Mouse (Mus musculus): ENCODE results near the gene Scd3. TPM values are rescaled to one million over a fixed set of nuclear protein-coding genes. Genes with fewer than 3 reads are reported as not detected.

Gene Scd3
- total and polyA plus RNA-seq, 3 experiments, result 0.27 to 3.8 TPM; not detected in 1

- peaks cover 95% of the 10 kb centered on the region for H3K4me1 ChIP-seq (ENCODE audit: insufficient read depth, low read depth, low read length)
- ATAC-seq (ENCODE audit: extremely low read depth, insufficient number of reproducible peaks, low FRiP score, poor library complexity, severe bottlenecking) (no peak), DNase-seq (ENCODE audit: low spot score) (no peak)
- H3K9me3 ChIP-seq (replicated peaks), result no peaks in the 10 kb centered on the region
- no peak overlapping the region for H3K4me3 ChIP-seq (ENCODE audit: low read depth, low read length)
- TF ChIP-seq CTCF (IDR thresholded peaks at IDR 0.05; ENCODE audit: low read depth, low read length), result no peak
- TF ChIP-seq GATA1 (IDR thresholded peaks at IDR 0.05; ENCODE audit: borderline replicate concordance, low read length), result no peak
- no peak for TF ChIP-seq POLR2AphosphoS5 (IDR thresholded peaks at IDR 0.05; ENCODE audit: insufficient replicate concordance, low read depth, low read length)
- no peak for TF ChIP-seq GATA2 (IDR thresholded peaks at IDR 0.05; ENCODE audit: borderline replicate concordance, low read depth, low read length)
- no peak for TF ChIP-seq TAL1 (conservative IDR thresholded peaks at IDR 0.05; ENCODE audit: low read depth, low read length)
- no peaks in the 10 kb centered on the region for H3K27me3 ChIP-seq (ENCODE audit: insufficient read depth, low read length)
- H3K36me3 ChIP-seq (replicated peaks), result no peaks in the 10 kb centered on the region
Measured at GRCm38 (mm10) chr19:44285554-44285953, 82.5 kb downstream of the Scd3 start.

GRCm38 (mm10) chr19:44286109-44286508 lies 83.0 kb downstream of the Scd3 start:
- no peak for ATAC-seq (ENCODE audit: extremely low read depth, insufficient number of reproducible peaks, low FRiP score, poor library complexity, severe bottlenecking)

GRCm38 (mm10) chr19:44287415-44288110 lies 84.5 kb downstream of the Scd3 start:
- Histone ChIP-seq H3K36me3 (replicated peaks) (no peaks in the 10 kb centered on the region), H3K27me3 (ENCODE audit: insufficient read depth, low read length) (no peaks in the 10 kb centered on the region), H3K4me3 (ENCODE audit: low read depth, low read length) (no peak overlapping the region; the same call in 1 of the 2 replicates), H3K4me1 (ENCODE audit: insufficient read depth, low read depth, low read length) (peaks cover 92% of the 10 kb centered on the region), H3K9me3 (replicated peaks) (no peaks in the 10 kb centered on the region)
- DNase-seq (ENCODE audit: low spot score) (no peak), ATAC-seq (ENCODE audit: extremely low read depth, insufficient number of reproducible peaks, low FRiP score, poor library complexity, severe bottlenecking) (no peak)
- TF ChIP-seq GATA1 (IDR thresholded peaks at IDR 0.05; ENCODE audit: borderline replicate concordance, low read length) (no peak), POLR2AphosphoS5 (IDR thresholded peaks at IDR 0.05; ENCODE audit: insufficient replicate concordance, low read depth, low read length) (no peak)

More at GRCm38 (mm10) chr19:44286109-44286508, 83.0 kb downstream of the Scd3 start:
- Histone ChIP-seq H3K9me3 (replicated peaks) (no peaks in the 10 kb centered on the region), H3K36me3 (replicated peaks) (no peaks in the 10 kb centered on the region), H3K4me1 (ENCODE audit: insufficient read depth, low read depth, low read length) (peaks cover 92% of the 10 kb centered on the region), H3K27me3 (ENCODE audit: insufficient read depth, low read length) (no peaks in the 10 kb centered on the region), H3K4me3 (ENCODE audit: low read depth, low read length) (no peak overlapping the region)
- TF ChIP-seq TAL1 (conservative IDR thresholded peaks at IDR 0.05; ENCODE audit: low read depth, low read length) (no peak), GATA2 (IDR thresholded peaks at IDR 0.05; ENCODE audit: borderline replicate concordance, low read depth, low read length) (no peak), CTCF (IDR thresholded peaks at IDR 0.05; ENCODE audit: low read depth, low read length) (no peak), POLR2AphosphoS5 (IDR thresholded peaks at IDR 0.05; ENCODE audit: insufficient replicate concordance, low read depth, low read length) (no peak), GATA1 (IDR thresholded peaks at IDR 0.05; ENCODE audit: borderline replicate concordance, low read length) (no peak)
- DNase-seq (ENCODE audit: low spot score), result no peak

- Histone ChIP-seq H3K4me1 (ENCODE audit: insufficient read depth, low read depth, low read length) (peaks cover 68% of the 10 kb centered on the region), H3K36me3 (replicated peaks) (peaks cover 24% of the 10 kb centered on the region), H3K4me3 (ENCODE audit: low read depth, low read length) (no peak overlapping the region; the same call in 1 of the 2 replicates), H3K9me3 (replicated peaks) (no peaks in the 10 kb centered on the region), H3K27me3 (ENCODE audit: insufficient read depth, low read length) (no peaks in the 10 kb centered on the region)
- TF ChIP-seq GATA1 (IDR thresholded peaks at IDR 0.05; ENCODE audit: borderline replicate concordance, low read length) (no peak), GATA2 (IDR thresholded peaks at IDR 0.05; ENCODE audit: borderline replicate concordance, low read depth, low read length) (no peak), POLR2AphosphoS5 (IDR thresholded peaks at IDR 0.05; ENCODE audit: insufficient replicate concordance, low read depth, low read length) (no peak), CTCF (IDR thresholded peaks at IDR 0.05; ENCODE audit: low read depth, low read length) (no peak), TAL1 (conservative IDR thresholded peaks at IDR 0.05; ENCODE audit: low read depth, low read length) (no peak)
- DNase-seq (ENCODE audit: low spot score), result no peak
- ATAC-seq (ENCODE audit: extremely low read depth, insufficient number of reproducible peaks, low FRiP score, poor library complexity, severe bottlenecking), result no peak
Measured at GRCm38 (mm10) chr19:44292083-44292482, 89.0 kb downstream of the Scd3 start.

- DNase-seq (ENCODE audit: low spot score) (no peak), ATAC-seq (ENCODE audit: extremely low read depth, insufficient number of reproducible peaks, low FRiP score, poor library complexity, severe bottlenecking) (no peak)
- H3K4me3 ChIP-seq (ENCODE audit: low read depth, low read length), result peak overlapping the region; percentile 75; the same call in 1 of the 2 replicates
- H3K9me3 ChIP-seq (replicated peaks), result no peaks in the 10 kb centered on the region
- peaks cover 67% of the 10 kb centered on the region for H3K4me1 ChIP-seq (ENCODE audit: insufficient read depth, low read depth, low read length)
- H3K36me3 ChIP-seq (replicated peaks), result peaks cover 28% of the 10 kb centered on the region
- no peaks in the 10 kb centered on the region for H3K27me3 ChIP-seq (ENCODE audit: insufficient read depth, low read length)
- TF ChIP-seq CTCF (IDR thresholded peaks at IDR 0.05; ENCODE audit: low read depth, low read length) (no peak), GATA2 (IDR thresholded peaks at IDR 0.05; ENCODE audit: borderline replicate concordance, low read depth, low read length) (no peak)
Measured at GRCm38 (mm10) chr19:44292483-44292882, 89.4 kb downstream of the Scd3 start.

- DNase-seq (ENCODE audit: low spot score), result peak; percentile 42
- Histone ChIP-seq H3K36me3 (replicated peaks) (peaks cover 35% of the 10 kb centered on the region), H3K4me1 (ENCODE audit: insufficient read depth, low read depth, low read length) (peaks cover 68% of the 10 kb centered on the region), H3K4me3 (ENCODE audit: low read depth, low read length) (peak within 1 kb of the TSS; percentile 75), H3K27me3 (ENCODE audit: insufficient read depth, low read length) (no peaks in the 10 kb centered on the region), H3K9me3 (replicated peaks) (no peaks in the 10 kb centered on the region)
- no peak for ATAC-seq (ENCODE audit: extremely low read depth, insufficient number of reproducible peaks, low FRiP score, poor library complexity, severe bottlenecking)
- TF ChIP-seq GATA1 (IDR thresholded peaks at IDR 0.05; ENCODE audit: borderline replicate concordance, low read length), result no peak
- no peak for TF ChIP-seq GATA2 (IDR thresholded peaks at IDR 0.05; ENCODE audit: borderline replicate concordance, low read depth, low read length)
Measured at GRCm38 (mm10) chr19:44292941-44293768, 90.1 kb downstream of the Scd3 start, which contains the start of gene Scd2. Scd2 (plus strand) TSS chr19:44293674.

Other genes with a start within 250 kb of the Scd3 start
- not detected in 2 replicates for gene Cpn1, start 216.7 kb upstream of the Scd3 start, total RNA-seq (2014; fragmentation: Nextera tagmentation)
- gene Cpn1, start 216.7 kb upstream of the Scd3 start, total RNA-seq (2017), result not detected in 2 replicates
- gene Cpn1, start 216.7 kb upstream of the Scd3 start, polyA plus RNA-seq (2012), result not detected in 2 replicates
- not detected in 2 replicates for gene Cyp2c23, start 174.1 kb upstream of the Scd3 start, total RNA-seq (2014; fragmentation: Nextera tagmentation)
- gene Cyp2c23, start 174.1 kb upstream of the Scd3 start, total RNA-seq (2017), result 0.11 and 0.12 TPM in 2 replicates
- gene Cyp2c23, start 174.1 kb upstream of the Scd3 start, polyA plus RNA-seq (2012), result not detected in 2 replicates
- gene Erlin1, start 133.5 kb upstream of the Scd3 start, total RNA-seq (2014; fragmentation: Nextera tagmentation), result 21.7 and 24.5 TPM in 2 replicates
- gene Erlin1, start 133.5 kb upstream of the Scd3 start, total RNA-seq (2017), result 11.0 and 12.8 TPM in 2 replicates
- gene Erlin1, start 133.5 kb upstream of the Scd3 start, polyA plus RNA-seq (2012), result 7.1 and 8.2 TPM in 2 replicates
- gene Chuk, start 95.8 kb upstream of the Scd3 start, total RNA-seq (2014; fragmentation: Nextera tagmentation), result 48.4 and 54.9 TPM in 2 replicates
- 77.6 and 94.1 TPM in 2 replicates for gene Chuk, start 95.8 kb upstream of the Scd3 start, total RNA-seq (2017)
- 13.8 and 14.3 TPM in 2 replicates for gene Chuk, start 95.8 kb upstream of the Scd3 start, polyA plus RNA-seq (2012)
- 23.0 and 35.2 TPM in 2 replicates for gene Cwf19l1, start 67.4 kb upstream of the Scd3 start, total RNA-seq (2014; fragmentation: Nextera tagmentation)
- 24.5 and 35.3 TPM in 2 replicates for gene Cwf19l1, start 67.4 kb upstream of the Scd3 start, total RNA-seq (2017)
- gene Cwf19l1, start 67.4 kb upstream of the Scd3 start, polyA plus RNA-seq (2012), result 5.4 and 7.4 TPM in 2 replicates
- 51.8 and 70.5 TPM in 2 replicates for gene Bloc1s2, start 56.8 kb upstream of the Scd3 start, total RNA-seq (2014; fragmentation: Nextera tagmentation)
- gene Bloc1s2, start 56.8 kb upstream of the Scd3 start, total RNA-seq (2017), result 95.4 and 102 TPM in 2 replicates
- gene Bloc1s2, start 56.8 kb upstream of the Scd3 start, polyA plus RNA-seq (2012), result 302 and 361 TPM in 2 replicates
- gene Pkd2l1, start 10.8 kb upstream of the Scd3 start, total RNA-seq (2014; fragmentation: Nextera tagmentation), result not detected in 2 replicates
- not detected in 2 replicates for gene Pkd2l1, start 10.8 kb upstream of the Scd3 start, total RNA-seq (2017)
- not detected in 2 replicates for gene Pkd2l1, start 10.8 kb upstream of the Scd3 start, polyA plus RNA-seq (2012)
- gene Scd2, start 90.4 kb downstream of the Scd3 start, total RNA-seq (2014; fragmentation: Nextera tagmentation), result 710 and 771 TPM in 2 replicates
- 537 and 649 TPM in 2 replicates for gene Scd2, start 90.4 kb downstream of the Scd3 start, total RNA-seq (2017)
- gene Scd2, start 90.4 kb downstream of the Scd3 start, polyA plus RNA-seq (2012), result 63.8 and 97.6 TPM in 2 replicates
- 0.23 TPM in 1 of 2 replicates, not detected in the other for gene Scd4, start 129.8 kb downstream of the Scd3 start, total RNA-seq (2014; fragmentation: Nextera tagmentation)
- 0.44 and 0.76 TPM in 2 replicates for gene Scd4, start 129.8 kb downstream of the Scd3 start, total RNA-seq (2017)
- 0.10 and 0.13 TPM in 2 replicates for gene Scd4, start 129.8 kb downstream of the Scd3 start, polyA plus RNA-seq (2012)
- 0.38 and 0.63 TPM in 2 replicates for gene Scd1, start 204.6 kb downstream of the Scd3 start, total RNA-seq (2014; fragmentation: Nextera tagmentation)
- 5.6 and 6.4 TPM in 2 replicates for gene Scd1, start 204.6 kb downstream of the Scd3 start, total RNA-seq (2017)
- gene Scd1, start 204.6 kb downstream of the Scd3 start, polyA plus RNA-seq (2012), result 6.6 TPM in 2 replicates

Measured in G1E (cell line).